ENCODE assay signal across 9 mouse cellular contexts in genomic region chr6:36810448-36810847, GRCm38 (mm10). TPM values are rescaled to one million over a fixed set of nuclear protein-coding genes. Genes with fewer than 3 reads are reported as not detected.
DNase-seq lines count a peak whose midpoint lies in the region; ATAC-seq and TF ChIP-seq lines count a peak whose summit lies in the region.
"Had no signal": no experiment of that assay in that cellular context is flagged by ENCODE, and none has a peak within 500 bp of the region (broad histone marks: within the 10 kb centered on the region; RNA-seq: fewer than 3 reads in every experiment).

No protein-coding gene starts in this region.

- H3K27me3 ChIP-seq in forebrain, embryonic 11.5 days (ENCODE audit: control insufficient read depth, insufficient read depth, low read length): peaks cover 3% of the 10 kb centered on the region; the same call in 1 of the 2 replicates
- H3K27me3 ChIP-seq in limb, embryonic 10.5 days (ENCODE audit: low read depth, poor library complexity, severe bottlenecking): no peaks in the 10 kb centered on the region

- DNase-seq in left cerebral cortex, adult 2 months (ENCODE audit: extremely low spot score in 1 of 2, low spot score in 2 of 2): no peak
- no peak for DNase-seq in left cerebral cortex, postnatal 10 days (ENCODE audit: extremely low spot score in 1 of 2, low spot score in 2 of 2)
- no peak for DNase-seq in forebrain, embryonic 11.5 days (ENCODE audit: low spot score)
- DNase-seq in limb, embryonic 10.5 days (ENCODE audit: low spot score): peak; percentile 50
- peak; percentile 53 for DNase-seq in retina, embryonic 14.5 days (ENCODE audit: low spot score)
- no peak for DNase-seq in left cerebral cortex, adult 18-20 months (ENCODE audit: low spot score in 2 of 2)
- no peak for DNase-seq in urinary bladder, adult 18-20 months (ENCODE audit: low spot score in 2 of 2)

- H3K27ac ChIP-seq in left cerebral cortex, adult 2 months: peak overlapping the region; percentile 96
- H3K27ac ChIP-seq in forebrain, embryonic 11.5 days (ENCODE audit: low read depth, low read length): no peak overlapping the region
- H3K27ac ChIP-seq in limb, embryonic 10.5 days: peak overlapping the region; percentile 95

- H3K36me3 ChIP-seq in forebrain, embryonic 11.5 days (ENCODE audit: control insufficient read depth, insufficient read depth, low read length): no peaks in the 10 kb centered on the region
- H3K36me3 ChIP-seq in limb, embryonic 10.5 days: peaks cover 21% of the 10 kb centered on the region

- intact Hi-C loops in left cerebral cortex, adult 2 months (cut with DNase I): loop anchor here (2.0 to 10.0 kb wide), 4 partner anchors 34 to 224 kb away; no protein-coding TSS in a partner anchor
- intact Hi-C loops in left cerebral cortex, postnatal 10 days (cut with DNase I): no loop called here

- H3K9me3 ChIP-seq in forebrain, embryonic 11.5 days (ENCODE audit: control insufficient read depth, low read length): no peaks in the 10 kb centered on the region
- H3K9me3 ChIP-seq in limb, embryonic 10.5 days (replicated peaks): no peaks in the 10 kb centered on the region

- peak overlapping the region; percentile 86 for H3K4me3 ChIP-seq in left cerebral cortex, adult 2 months
- H3K4me3 ChIP-seq in forebrain, embryonic 11.5 days (ENCODE audit: low read depth, low read length): peak overlapping the region; percentile 52
- H3K4me3 ChIP-seq in limb, embryonic 10.5 days: peak overlapping the region; percentile 71

- peaks cover 5% of the 10 kb centered on the region; the same call in 1 of the 2 replicates for H3K4me1 ChIP-seq in forebrain, embryonic 11.5 days (replicated peaks; ENCODE audit: control insufficient read depth, insufficient read depth, low read length)
- peaks cover 35% of the 10 kb centered on the region for H3K4me1 ChIP-seq in limb, embryonic 10.5 days

- peak overlapping the region; percentile 80; the same call in 1 of the 2 replicates for H3K9ac ChIP-seq in forebrain, embryonic 11.5 days (ENCODE audit: low read length)

- TF ChIP-seq CTCF in left cerebral cortex, adult 2 months (IDR thresholded peaks at IDR 0.05): no peak

- WGBS in forebrain, embryonic 11.5 days: 7% methylated on average over 5 of the region's 5 CpGs
- WGBS in limb, embryonic 10.5 days: 15% methylated on average over 5 of the region's 5 CpGs

- peak overlapping the region; percentile 78 for H3K4me2 ChIP-seq in forebrain, embryonic 11.5 days (ENCODE audit: low read depth, low read length, severe bottlenecking)

- 0 out of 2 replicates have a peak, but pooled peaks have one; percentile 15 for ATAC-seq in forebrain, embryonic 11.5 days (replicated peaks; ENCODE audit: low FRiP score)
- ATAC-seq: Patski had no signal

RNA-seq across cellular contexts. Expression of gene Ptn, which starts 0.4 kb away (rescaled TPM):
- total RNA-seq in left cerebral cortex, adult 2 months (2021): 100 to 1,000 TPM; 358 to 392 TPM
- 100 to 1,000 TPM; 701 to 733 TPM for total RNA-seq in left cerebral cortex, postnatal 10 days (2021)
- polyA plus RNA-seq in forebrain, embryonic 11.5 days (2014; fragmentation: Nextera tagmentation; extraction: Ambion mirVana): 188 and 192 TPM in 2 replicates
- 587 and 597 TPM in 2 replicates for polyA plus RNA-seq in limb, embryonic 10.5 days (2016; fragmentation: Nextera tagmentation; extraction: Ambion mirVana)
- total RNA-seq in left cerebral cortex, adult 18-20 months (2021): 100 to 1,000 TPM; 362 to 387 TPM
- total RNA-seq: neutrophil, adult 5-6 weeks had no signal
- polyA plus RNA-seq: Patski had no signal

Comparison
In these comparisons a context has a peak if more than half of its experiments do, and no peak if none do; other contexts are left out.
1. DNase-seq: peak in limb, embryonic 10.5 days (single experiment) and retina, embryonic 14.5 days (single experiment); none in left cerebral cortex, adult 2 months (0 of 2), left cerebral cortex, postnatal 10 days (0 of 2), forebrain, embryonic 11.5 days (single experiment), left cerebral cortex, adult 18-20 months (0 of 2) and urinary bladder, adult 18-20 months (0 of 2).
2. Peak in every context shown above with its lines, with median percentiles within 50 percentile points of each other: H3K4me3 ChIP-seq.